Mouse (Mus musculus) gonadal fat pad, adult 2 months (tissue): ENCODE measurements around the gene Acr. TPM values are rescaled to one million over a fixed set of nuclear protein-coding genes. Genes with fewer than 3 reads are reported as not detected.

Experiments used
- DNase-seq: peaks from one replicate; pipeline ENCODE4 v3.0.0-alpha.2; 2012; ENCODE audit warnings: low read depth
- polyA plus RNA-seq: library from polyadenylated mRNA; depleted of rRNA; stranded (reverse); fragments of >200 nt; gene quantifications from 2 replicates; pipeline ENCODE4 v1.2.3, GENCODE M21; 2012; rRNA removed

The Acr gene
- 2.0 and 2.1 TPM in 2 replicates for polyA plus RNA-seq

DNA sequence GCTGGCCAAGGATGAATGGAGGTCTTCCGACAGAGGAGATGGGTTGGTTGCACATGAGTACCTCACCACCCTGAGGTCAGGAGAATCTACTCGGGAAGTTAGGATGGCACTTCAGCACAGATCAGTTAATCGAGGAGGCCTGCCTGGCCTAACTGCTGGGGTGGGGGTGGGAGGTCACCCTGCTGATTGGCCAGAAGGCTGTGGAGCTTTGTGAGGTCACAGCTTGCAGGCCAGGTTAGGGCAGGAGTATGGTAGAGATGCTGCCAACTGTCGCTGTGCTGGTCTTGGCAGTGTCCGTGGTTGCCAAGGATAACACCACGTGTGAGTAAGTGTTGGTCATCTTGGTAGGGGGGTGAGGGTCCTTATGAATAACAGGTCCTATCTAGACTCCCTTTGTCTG lies at the start of gene Acr:
Acr (plus strand) TSS at position 213 of the 400 bp plus-strand sequence.
- no peak for DNase-seq

DNA sequence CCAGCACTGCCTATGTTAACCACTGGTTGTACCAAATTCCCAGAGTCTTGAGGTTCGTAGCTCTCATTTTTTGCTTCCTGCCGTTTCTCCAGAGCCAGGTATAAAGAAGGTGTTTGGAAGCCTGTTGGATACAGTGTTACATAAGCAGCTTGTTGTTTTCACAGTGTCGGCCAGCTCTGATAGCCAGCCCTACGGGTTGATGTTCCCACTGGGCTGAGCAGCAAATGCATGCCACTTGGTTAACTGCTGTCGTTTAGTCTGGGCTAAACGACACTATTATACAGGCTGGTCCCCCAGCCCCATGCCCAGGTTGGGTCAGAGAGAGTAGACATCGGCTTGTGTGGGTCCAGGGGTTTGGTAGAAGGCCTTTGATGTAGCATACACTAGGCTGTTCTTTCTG lies 46.2 kb upstream of the Acr start:
- no peak for DNase-seq

DNA sequence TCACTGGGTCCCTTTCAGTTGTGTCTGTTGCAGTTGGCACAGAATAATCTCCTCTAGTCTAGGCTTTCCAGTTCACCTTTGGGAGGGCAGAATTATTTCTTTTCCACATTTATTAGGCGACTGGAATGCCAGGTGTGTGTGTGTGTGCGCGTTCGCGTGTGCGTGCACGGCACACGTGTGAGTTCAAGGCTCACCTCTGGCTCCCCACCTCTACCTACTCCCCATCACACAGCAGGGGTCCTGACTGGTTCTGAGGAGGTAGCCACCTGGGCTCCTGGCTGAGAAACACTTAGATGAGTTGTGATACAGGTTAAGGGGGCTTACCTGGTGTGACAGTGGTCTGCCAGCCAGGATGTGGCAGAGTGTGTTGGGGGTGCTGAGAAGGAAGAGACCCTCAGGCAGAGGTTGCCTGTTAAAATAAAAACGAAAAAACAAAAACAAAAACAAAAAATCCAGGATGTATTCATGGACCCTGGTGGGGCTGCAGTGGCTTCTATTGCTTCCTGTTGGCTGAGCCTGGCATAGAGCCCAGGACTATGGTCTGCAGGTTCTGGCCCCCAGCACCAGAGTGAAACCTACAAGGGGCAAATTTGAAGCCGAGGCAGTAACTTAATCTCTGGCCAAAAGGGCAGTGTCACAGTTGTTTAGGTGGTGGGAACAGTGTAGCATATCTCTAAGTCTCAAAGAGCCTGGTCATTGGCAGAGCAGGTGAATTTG lies 45.4 kb upstream of the Acr start:
- no peak for DNase-seq

DNA sequence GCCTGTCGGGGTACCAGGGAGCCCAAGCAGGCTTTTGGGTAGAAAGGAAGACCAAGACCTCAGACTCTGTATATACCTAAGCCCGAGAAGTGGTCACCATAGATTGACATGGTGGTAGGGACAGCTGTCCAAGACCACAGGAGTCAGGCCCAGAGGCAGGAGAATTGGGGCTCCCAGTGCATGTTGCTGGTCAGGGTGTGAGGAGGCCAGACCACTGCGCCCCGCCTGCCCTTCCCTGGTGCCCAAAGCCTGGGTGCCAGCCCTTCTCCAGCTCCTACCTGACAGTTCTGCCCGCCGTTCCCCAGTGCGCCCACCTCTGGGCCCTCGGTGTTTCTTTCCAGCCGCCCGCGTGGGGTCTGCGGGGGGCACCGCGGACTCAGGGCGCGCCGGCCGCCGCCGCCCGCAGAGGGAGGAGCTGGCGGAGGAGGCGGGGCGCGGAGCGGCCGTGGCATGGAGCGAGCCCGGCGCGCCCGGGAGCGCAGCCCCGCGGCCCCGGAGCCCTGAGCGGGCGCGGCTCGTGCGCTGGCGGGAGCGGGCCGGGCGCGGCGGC lies 44.8 kb upstream of the Acr start:
- DNase-seq = no peak

DNA sequence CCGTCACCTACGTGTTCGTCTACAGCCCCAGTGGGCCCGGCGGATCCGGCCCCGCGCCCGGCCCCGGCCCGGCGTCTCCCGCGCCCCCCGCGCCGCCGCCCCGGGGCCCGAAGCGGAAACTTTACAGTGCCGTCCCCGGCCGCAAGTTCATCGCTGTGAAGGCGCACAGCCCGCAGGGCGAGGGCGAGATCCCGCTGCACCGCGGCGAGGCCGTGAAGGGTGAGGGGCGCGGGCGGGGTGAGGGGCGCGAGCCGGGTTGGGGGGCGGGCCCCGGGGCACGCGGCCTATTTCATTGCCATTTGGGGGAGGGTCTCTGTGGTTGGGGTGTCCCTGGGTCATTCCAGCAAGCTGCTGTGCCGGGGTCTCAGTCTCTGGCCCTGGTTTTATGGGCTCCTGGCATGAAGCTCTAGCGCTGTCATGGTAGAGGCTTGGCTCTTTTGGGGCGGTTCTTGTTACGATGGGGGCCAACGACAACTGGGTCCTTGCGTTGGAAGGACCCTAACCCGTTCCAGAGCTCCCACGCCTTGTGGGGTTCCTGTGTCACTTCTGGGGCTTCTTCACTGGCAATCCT lies 44.0 kb upstream of the Acr start:
- DNase-seq = no peak

DNA sequence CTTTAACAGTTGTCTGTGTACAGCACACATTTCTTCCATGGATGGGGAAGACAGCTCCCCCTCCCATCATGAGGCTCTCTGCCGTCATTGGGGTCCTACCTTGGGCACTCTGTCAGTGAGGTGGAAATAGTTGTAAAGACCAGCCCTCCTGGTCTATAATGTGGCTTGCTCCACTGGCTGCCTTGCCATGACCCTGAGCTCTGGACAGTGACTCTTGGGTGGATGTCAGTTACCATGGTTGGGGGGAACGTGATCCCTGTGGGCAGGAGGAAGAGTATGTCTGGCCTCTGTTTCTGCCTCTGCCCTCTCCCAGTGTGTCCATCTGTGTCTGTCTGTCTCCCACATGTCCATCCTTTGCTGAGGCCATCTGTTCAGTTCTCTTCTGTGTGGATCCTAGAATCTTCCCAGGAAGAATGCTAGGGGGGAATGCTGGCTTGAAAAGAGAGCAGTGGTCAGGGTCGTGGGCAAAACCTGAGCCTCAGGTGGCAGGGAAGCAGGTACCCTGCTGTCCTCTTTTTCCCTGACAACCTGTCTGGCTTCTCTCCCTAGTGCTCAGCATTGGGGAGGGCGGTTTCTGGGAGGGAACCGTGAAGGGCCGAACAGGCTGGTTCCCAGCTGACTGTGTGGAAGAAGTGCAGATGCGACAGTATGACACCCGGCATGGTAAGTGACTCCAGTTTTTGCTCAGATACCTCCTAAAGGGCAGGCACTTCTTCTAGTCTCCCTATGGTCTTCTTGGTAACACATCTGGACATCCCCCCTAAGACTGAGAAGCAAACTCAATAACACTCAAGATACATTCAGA lies 43.3 kb upstream of the Acr start:
- DNase-seq = no peak

DNA sequence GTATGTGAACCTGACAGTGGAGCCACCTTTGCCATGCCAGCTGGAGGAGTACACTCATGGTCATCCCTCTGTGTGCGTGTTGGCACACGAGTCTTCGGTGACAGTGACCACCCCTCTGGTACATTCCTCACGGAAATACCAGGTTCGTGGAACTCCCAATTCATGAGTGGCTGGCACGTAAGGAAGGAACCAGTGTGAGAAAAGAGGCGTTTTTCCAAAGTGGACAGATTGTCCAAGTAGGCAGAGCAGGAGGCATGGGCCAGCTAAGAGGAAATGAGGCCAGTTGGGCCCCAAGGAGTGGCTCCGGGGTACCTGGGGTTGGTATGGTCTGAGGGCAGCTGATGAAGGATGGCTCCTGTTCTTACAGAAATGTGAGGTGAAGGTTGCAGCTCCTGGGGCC lies 42.7 kb upstream of the Acr start:
- DNase-seq = no peak

DNA sequence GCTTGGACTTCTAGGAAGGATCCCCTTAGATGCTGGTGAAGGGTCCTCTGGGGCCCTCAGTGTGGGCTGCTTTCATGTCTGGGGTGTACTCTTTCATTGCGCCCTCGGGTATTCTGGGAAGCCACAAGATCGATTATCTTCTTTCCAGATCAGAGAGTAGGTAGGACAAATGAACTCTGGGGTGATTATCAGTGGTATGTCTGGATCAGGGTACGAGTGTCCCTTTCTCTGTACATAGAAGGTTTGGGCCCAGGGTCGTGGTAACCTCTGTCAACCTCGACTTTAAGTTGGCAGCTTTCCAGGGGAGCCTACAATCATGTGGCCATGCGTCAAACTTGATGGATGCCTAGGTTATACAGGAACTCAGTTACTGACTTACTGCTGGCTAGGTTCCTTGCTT lies 42.2 kb upstream of the Acr start:
- no peak for DNase-seq

DNA sequence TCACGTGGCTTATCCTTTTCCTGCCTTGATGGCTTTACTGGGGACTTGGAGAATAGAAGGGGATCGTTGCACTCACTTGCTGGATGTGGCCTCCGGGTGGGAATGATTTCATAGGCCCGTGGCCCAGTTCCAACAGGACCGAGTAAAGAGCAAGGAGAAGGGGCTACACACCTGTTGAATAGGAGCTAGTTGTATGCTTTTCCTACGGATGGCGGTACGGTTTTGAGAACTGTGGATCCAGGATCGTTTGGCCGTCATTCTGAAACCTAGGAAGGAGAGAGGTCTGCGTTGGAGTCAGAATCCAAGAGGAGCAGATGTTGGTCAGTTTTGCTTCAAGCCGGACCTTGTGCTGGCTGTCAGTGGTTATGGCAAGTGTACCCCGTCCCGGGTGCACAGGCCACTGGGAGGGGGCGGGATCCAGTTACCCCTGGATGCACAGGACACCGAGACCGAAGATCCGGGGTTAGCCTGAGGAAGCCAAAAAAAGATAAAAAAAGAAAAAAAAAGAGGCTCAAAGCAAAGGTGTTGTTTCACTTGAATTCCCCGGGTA lies 41.3 kb upstream of the Acr start:
- DNase-seq = no peak

DNA sequence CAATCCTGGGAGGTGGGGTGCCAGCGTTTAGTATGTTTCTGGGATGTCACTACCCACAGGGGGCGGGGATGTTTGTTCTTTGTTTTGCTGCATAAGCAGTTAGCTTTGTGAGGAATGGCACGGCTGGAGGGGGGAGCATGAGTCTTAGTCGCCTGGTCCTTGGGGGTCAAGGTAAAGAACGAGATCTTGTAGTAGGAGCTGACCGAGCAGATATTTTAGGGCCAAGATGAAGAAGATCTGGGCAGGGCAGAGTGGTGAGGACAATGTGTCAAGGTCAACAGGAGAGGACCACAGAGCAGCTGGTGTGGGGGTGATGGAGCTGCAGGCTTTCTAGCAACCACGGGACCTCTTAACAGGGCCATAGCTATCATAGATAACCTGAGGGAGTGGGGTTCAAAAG lies 40.7 kb upstream of the Acr start:
- DNase-seq = no peak

DNA sequence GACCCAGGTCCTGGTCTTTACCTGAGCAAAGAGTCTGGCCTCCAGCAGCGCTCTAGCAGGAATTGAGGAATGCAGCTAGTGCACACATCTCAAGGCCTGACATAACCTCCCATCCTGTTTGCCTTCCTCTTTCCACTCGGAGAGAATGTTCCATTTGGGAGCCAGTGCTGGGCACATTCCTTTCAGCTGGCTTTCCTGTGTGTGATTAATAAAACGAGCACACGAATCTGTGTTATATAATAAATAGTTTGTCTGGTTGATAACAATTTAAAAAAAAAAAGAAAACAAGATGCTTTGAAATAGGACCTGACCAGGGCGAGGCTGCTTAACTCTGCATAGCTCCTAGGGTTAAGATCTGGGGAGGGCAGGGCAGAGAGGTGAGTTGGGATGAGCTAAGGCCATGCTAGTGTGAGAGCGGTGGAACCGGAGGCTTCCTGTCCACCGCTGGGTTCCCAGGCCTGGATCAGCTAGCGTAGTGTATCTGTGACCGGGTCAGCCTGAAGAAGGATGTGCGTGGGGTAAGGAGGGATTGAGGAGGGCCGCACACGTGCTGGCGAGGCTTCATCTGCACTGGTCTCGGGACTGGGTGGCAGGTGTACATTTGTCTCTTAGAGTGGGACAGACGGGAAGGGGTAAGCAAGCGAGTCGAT lies 39.8 kb upstream of the Acr start:
- no peak for DNase-seq

DNA sequence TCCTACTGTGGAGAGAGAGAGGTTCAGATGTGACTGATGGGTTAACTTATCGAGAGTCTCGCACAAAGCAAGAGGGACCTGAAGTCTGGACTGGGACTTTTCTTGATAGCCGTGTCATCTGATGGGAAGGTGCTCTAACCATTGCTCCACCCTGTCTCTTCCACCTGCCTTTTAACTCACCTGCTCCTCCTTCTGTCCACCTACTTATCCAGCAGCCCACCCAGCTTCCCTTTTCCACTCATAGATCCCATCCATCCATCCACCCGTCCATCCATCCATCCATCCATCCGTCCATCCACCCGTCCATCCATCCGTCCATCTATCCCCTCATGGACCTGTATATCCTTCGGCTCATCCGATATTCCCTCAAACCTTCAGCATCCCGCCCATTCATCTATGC lies 39.2 kb upstream of the Acr start:
- DNase-seq = no peak

DNA sequence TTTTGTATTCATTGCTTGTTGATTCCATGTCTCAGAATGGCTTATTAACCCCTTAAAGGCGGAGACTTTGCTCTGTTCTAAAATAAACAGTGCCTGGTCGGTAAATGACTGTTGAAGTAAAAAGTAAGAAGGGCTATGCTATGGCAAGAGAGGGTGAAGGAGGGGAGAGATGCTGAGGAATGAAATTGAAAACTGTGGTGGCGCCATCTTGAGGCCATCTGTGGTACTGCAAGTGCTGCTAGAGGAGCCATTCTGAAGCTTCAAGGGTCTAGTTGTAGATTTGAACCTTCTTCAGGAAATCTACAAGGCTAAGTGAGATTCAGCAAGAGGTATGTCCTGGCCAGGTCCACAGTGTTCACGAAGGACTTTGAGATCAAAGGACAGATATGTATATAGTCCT lies 37.8 kb upstream of the Acr start:
- DNase-seq = no peak

DNA sequence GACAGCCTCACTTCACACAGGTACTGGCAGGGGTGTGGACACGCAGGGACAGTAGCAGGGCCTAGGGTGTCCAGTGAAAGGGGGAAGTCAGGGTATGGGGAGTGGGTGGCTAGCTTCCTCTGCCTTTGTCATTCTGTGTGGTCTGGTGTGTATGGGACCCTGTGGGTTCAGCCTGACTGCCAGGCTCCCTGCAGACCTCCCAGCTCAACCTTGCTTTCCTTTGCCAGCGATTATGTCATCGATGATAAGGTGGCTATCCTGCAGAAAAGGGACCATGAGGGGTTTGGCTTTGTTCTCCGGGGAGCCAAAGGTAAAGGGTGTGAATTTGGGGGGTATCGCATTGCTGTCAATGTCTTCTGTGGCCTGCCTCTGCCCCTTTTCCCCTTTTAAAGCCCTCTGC lies 36.7 kb upstream of the Acr start:
- no peak for DNase-seq

DNA sequence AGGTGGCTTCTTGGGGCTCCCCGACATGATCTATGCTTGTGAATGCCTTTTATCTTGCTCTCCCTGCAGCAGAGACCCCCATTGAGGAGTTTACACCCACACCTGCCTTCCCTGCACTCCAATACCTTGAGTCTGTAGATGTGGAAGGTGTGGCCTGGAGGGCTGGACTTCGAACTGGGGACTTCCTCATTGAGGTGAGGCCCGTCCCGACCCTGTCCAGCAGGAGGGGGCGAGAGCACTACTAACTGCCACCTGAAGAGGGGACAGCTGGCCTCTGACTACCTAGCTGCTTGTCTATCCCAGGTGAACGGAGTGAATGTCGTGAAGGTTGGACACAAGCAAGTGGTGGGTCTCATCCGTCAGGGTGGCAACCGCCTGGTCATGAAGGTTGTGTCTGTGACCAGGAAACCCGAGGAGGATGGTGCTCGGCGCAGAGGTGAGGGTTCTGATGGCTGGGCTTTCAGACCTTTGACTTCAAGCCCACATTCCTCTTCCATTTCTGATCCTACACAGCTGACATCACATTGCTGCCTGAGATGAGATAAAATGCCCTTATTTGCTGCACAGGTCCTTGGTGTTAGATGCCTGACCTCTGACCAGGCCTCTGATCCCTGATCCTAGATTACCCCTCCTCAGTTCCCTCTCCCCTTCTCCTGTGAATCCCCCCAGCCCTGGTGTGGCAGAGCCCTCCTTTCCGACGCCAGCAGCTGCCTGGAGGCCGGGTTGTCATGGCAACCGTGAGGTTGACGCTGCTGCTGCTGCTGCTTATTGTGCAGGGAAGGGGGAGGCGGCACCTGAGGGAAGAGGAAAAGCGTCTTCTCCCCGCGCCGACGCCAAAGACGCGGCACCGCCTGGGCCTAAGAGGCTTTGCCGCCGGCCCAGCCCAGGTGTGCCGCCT lies 35.9 kb upstream of the Acr start:
- DNase-seq = no peak

DNA sequence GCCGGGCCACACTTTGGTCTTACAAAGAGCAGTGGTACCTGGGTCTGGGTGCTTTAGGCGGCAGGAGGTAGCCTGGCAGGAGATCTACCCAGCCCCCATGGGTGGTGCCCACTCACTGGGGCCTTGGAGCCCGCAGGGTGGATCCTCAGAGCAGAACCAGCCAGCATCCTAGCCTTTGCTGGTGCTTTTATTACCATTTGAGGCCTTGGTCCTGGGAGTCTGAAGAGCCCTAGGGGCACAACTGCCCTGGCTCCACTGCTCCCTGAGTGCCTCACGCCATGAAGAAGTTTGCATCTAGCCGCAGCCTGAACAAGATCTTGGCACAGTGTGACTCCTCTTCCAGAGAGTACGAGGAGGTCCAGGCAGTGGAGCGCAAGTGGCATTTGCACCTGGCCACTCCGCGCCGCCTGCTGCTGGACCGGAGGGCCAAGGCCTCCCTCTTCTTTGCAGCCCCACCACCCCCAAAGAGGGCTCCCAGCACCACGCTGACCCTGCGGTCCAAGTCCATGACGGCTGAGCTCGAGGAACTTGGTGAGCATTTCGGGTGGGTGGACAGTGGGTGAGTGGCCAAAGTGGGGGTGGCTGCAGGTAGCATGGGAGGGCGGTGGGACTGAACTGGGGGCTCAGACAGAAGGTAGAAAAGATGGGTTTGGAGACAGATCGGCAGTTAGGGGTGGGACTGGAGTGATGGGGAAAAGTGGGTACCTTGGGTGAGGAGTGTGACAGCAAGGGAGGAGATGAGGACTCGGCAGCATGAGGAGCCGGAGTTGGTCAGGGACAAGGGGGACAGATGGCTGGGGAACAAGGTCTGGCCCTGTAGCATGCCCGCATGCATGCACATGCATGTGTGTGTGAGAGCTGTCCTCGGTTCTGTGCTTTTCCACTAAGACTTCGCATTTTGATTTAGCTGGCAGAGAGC lies 34.9 kb upstream of the Acr start:
- DNase-seq = no peak

DNA sequence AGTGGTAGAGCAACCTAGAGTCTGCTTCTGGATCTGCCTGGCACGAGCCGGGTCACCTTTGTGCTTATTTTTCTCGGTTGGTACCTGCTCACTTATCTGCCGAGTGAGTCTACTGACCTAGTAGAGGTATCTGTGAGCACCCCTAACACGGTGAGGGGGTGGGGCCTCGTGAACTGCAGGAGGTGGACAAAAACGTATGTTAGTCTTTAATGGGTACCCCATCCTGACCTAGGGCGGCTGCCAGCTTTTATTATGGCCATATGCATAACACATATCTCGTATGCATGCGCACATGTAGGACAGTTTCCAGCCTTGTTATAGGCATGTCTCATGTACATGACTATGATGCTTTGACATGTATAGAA lies 34.3 kb upstream of the Acr start:
- DNase-seq = no peak

DNA sequence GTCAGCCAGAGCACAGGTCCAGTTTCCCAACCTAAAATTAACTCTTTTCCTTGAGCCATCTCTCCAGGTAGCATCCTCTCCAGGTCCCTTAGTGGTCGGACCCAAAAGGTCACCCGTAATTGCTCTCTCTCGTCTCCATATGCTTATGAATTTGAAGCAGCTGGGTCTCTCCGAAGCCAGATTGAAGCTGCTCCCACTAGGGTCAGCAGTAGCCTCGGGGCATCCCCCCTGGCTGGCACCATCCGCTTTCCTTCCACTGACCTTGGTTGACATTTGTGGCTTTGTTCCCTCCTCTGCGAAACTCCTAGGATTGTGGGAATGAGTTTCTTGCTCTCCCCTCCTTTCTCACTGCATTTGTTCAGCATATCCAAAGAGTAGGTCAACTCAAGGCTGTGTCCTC lies 24.0 kb upstream of the Acr start:
- DNase-seq = no peak

DNA sequence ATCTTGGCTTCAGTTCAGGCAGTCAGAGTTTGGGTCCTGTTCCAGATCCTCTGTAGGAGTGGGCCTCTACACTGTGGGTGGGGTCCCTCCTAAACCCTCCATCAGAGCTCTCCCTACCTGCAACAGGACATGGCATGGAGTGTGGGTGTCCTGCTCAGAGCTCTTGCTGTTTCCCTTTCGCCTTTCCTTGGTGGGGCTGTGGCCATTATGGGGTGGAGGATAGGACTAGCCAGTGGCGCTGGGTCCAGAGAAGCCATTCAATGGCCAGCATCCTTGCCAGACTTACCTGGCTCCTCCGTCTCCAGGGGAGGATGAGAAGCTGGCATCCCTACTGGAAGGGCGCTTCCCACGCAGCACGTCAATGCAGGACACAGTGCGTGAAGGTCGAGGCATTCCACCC lies 20.8 kb upstream of the Acr start:
- no peak for DNase-seq
